Mouse (Mus musculus) right cerebral cortex, postnatal 25 days (tissue): ENCODE results near the gene Gm20388.
"Not testable (repeated sequence)": the region's sequence is repeated elsewhere in the genome, so short reads cannot be mapped to it uniquely, and the experiment has no call there.

Experiments used
- DNase-seq: peaks from one replicate; pipeline ENCODE4 v3.0.0; 2022

Gm20388 gene

GRCm38 (mm10) chr8:120327131-120327554 is 416.5 kb downstream of the Gm20388 start:
- no peak for DNase-seq

GRCm38 (mm10) chr8:120328361-120329022 is 417.9 kb downstream of the Gm20388 start:
- DNase-seq = no peak

- peak; percentile 31 for DNase-seq
Observed at GRCm38 (mm10) chr8:120329030-120329748, 418.5 kb downstream of the Gm20388 start.

DNA sequence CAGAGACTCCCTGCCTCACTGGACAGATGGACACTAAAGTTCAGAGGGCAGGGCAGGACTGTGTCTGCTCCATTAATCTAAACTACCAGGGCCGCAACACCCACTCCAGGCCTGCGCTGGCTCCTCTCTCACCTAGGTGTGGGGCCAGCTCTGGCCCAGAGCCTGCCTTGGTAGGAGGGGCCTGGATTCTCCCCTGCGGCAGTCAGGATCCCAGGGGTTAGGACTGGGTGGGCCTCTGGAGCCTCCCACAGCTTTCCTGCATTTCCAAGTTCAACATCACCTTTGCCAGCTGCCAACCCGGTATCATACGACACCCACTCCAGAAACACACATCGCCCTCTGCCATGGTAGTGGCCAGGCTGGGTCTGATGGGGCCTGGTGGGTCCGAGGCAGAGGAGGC is 420.4 kb downstream of the Gm20388 start:
- no peak for DNase-seq

DNA sequence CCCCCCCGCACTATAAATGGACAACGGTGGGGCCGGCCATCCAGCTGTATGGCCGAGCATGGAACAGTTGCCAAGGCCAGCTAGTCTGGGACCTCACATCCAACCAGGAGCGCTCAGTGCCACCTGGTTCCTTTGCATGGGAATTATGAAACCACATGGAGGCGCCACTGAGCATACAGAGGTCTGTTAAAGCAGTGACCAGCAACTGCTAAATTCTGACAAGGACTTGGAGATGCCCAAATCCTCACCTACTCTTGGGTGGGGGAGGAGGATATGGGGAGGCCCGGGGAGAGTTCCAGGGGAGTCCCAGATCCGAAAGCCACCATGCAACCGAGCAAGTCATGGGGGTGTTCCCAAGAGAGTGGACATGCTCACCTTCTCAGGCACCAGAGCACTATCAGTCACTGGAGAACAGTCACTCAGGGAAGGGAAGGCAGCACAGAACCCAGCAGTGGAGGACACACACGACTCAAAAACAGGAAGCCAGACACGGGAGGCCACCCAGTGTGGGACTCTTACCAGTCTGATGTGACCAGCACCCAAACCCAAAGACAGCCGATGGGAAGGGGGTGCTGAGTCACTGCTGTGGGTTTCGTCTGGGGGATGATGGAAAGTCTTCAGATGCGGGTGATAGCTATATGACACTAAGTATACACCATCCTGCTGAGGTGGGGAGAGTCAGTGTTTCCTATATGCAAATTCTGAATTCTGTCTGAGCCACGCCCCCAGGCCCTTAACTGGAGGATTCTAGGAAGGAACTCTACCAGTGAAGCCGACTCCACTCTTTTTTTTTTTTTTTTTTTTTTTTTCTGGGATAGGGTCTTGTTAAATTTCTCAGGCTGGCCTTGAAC is 422.0 kb downstream of the Gm20388 start:
- no peak for DNase-seq

DNA sequence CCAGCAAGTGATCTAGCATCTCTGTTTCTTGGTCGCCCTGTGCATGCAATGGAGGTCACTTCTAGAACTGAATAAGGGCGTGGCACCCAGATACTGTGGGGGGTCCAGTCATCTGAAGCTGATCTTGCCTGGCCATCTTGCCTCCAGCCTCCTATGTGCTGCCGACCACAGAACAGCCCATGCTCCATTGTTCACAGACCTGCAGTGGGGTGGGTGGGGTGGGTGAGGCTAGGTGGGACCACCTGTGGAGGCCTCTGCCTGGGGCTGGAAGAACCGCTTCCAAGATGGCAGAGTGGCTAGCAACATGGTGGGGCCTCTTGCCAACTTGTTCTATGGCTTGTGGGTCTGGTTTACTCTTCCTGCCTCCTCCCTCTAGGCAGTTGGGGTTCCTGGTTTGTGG is 423.0 kb downstream of the Gm20388 start:
- DNase-seq = no peak

- DNase-seq = not testable (repeated sequence)
Observed at GRCm38 (mm10) chr8:120334261-120334660, 423.6 kb downstream of the Gm20388 start.

- DNase-seq = no peak
Observed at GRCm38 (mm10) chr8:120334878-120335261, 424.2 kb downstream of the Gm20388 start.

DNA sequence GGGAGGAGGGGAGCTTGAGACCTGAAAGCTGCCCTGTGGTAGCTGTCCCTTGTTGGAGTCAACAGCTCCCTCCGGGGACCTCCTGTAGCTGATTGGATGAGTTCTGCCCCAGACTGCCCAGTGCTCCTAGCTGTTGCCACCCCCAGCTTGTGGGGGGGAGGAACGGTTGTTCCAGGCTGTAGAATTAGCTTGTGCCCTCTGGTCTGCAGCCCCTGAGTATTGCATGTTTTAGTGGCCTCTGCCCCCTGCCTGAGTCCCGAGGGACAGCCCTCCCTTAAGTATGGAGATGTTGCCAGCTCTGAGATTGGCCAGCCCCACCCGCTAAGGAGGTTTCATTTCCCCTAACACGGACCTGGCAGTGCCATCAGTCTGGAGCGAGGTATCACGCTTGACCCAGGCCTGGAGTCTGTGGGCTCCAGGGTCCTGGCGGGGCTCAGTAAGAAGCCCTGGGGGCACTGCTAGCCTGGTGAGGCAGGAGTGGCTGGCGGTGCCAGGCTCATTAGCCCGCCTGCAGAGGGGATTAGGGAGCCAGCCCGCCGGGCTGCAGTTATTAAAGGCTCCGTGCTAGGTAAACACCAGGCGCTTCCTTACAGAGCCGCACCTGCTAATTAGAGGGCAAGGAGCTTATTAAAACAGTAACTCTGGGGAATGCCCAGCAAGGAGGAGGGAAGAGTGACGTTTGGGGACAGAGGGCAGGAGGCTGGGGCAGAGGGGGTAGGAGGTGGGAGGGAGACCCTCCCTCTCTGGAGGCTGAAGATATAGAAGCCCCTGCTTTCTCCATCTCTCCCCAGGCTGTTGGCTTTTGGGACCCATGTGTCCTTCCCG is 424.8 kb downstream of the Gm20388 start:
- no peak for DNase-seq

GRCm38 (mm10) chr8:120336087-120336380 is 425.4 kb downstream of the Gm20388 start:
- DNase-seq = no peak

- DNase-seq = no peak
Observed at GRCm38 (mm10) chr8:120336909-120337555, 426.4 kb downstream of the Gm20388 start.

DNA sequence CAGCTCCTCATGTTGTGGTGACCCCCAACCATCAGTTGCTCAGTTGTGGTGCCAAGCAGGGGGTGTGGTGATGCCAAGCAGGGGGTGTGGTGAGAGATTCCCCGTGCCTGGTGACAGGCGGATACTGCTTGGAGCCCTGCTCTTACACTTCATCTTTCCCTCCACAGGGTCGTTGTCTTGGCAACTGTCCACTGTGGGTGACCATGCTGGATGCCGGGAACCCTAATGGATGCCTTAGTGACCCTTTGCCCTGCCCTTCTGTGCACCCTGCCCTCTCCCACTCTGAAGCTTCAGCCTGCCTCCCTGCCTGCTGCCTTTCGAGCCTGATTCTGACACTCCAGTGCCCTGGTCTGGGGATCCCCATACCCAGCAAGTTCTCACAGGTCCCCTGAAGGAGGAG is 427.0 kb downstream of the Gm20388 start:
- DNase-seq = no peak

DNA sequence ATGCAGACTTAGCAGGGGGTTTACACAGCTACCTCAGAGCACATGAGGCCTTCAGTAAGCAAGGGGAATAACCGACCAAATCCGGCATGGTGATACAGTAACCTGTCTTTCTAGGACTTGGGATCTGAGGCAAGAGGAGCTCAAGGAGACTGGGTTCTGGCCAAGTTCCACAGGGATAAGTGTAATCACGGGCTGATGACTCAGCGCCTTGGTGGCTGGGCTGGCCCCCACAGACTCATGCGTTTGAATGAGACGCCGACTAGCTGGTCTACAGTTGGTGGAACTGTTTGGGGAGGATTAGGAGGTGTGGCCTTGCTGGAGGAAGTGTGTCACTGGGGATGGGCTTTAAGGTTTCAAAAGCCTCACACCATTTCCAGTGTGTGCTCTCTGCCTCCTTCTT is 428.0 kb downstream of the Gm20388 start:
- no peak for DNase-seq

GRCm38 (mm10) chr8:120339743-120340142 is 429.1 kb downstream of the Gm20388 start:
- DNase-seq = no peak

DNA sequence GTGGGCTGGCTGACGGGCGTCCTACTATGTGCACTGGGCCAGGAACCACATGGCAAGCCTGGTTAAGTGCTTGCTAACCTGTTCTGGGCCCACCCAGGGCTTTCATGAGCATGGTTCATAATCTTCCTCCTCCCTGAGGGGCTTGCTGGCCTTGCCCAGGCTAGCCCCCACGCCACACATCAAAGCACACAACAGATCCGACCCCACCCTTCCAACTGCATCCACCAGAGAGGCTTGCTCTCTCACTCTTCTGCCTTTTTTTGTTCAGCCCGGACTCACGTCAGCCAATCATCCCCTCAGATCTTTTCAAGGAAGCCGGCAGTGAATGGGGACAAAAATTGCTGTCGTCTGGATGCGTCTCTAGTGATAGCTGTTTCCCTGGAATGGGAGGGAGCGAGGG is 430.5 kb downstream of the Gm20388 start:
- no peak for DNase-seq

GRCm38 (mm10) chr8:120342847-120343548 is 432.4 kb downstream of the Gm20388 start:
- no peak for DNase-seq

DNA sequence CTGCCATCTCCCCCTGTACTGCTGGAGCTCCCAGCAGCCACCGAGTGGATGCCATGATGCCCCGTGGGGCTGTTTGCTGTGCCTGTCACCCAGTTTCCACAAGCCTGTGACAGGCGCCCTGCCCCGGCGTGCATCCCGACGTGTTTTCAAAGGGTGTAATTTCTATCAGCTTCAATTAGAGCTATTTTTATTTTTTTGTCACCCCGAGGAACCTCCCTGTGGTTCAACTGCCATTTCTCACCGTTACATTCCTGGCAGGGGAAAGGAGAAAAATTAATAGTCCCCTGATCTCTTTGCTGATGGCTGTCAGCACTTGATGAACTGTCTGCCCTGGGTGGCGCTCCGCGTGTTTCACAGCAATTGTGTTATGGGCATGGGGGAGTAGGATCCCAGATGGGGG is 432.9 kb downstream of the Gm20388 start:
- no peak for DNase-seq

GRCm38 (mm10) chr8:120344166-120344565 is 433.5 kb downstream of the Gm20388 start:
- DNase-seq = no peak

DNA sequence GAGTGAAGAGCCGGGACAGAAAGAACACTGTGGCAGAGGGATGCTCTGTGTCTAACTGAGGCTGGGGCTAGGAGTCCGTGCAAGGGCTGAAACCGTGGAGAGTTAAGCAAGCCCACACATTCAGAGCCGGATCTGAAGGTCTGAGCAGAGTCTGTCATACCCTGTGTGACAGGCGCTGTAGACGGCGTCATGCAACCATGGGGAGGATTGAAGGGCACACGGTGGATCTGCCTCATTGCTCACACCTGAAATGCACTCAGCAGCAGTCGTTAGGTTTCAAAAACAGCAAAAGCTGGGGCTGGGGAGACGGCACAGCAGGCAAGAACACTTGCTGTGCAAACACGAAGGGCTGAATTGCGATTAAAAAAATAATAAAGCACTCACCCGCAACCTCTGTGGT is 433.9 kb downstream of the Gm20388 start:
- DNase-seq = no peak

DNA sequence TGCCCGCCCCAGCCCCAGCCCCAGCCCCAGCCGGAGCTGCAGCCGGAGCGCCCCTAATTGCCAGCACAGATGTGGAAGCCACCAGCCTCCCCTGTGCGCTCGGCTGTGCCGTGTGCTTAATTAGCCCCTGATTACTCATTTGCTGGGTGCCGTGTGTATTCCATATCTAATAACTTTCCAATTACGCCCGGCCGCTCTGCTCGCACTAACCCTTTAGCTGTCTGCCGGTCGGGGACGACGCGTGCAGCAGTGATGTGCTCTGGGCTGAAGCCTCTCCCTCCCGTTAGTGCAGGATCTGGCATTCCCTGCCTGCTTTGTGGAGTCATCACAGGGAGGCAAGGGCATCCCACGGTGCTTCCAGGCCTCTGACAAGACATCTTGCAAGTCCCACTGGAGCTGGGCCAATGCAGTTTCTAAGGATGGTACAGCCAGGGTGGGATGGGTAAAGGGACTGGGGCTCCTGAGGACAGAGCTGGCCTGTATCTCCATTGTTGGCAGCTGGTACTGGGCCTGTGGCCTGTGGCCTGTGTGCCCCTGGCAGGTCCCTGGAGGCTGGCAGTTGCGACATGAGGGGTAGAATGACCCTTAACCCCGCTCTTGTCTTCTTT is 437.2 kb downstream of the Gm20388 start:
- no peak for DNase-seq

DNA sequence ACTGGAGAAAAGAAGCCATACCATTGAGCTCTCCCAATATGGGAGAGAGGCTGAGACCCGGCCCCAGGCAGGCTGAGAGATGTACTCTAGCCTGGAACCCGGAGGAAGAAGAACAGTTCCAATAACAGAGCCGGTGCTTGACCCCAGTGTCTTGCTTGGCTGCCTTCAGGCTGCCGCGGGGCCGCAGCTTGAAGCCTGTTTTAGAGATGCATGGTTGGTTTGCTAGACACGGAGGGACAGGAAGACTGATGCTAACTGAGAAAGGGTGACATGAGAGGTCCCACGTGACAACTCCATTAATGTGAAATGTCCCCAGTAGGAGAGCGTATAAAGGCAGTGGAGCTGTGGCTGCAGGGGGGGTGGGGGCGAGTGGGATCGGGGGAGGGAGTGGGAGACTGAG is 438.3 kb downstream of the Gm20388 start:
- DNase-seq = no peak
